Comparison of ENCODE assay signal across 8 mouse cellular contexts in the genomic region with DNA sequence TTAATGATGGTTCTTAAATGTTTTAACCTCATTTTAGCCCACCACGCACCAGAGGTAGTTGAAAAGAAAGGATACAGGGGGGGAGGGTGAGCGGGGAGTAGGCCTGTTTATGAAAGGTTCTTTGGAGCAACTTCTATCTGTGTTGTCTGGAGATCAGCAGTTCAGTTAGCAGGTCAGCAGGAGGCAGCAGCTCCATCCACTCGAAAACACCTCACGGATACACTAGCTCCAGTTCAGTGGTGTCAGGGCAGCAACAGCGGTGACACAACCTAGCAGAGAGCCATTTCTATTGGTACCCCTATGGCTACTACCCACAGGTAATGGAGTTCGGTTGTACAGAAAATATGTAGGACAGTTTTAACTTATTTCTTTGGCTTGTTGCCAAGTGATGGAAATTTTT. TPM values are rescaled to one million over a fixed set of nuclear protein-coding genes. Genes with fewer than 3 reads are reported as not detected.
DNase-seq lines count a peak whose midpoint lies in the region; ATAC-seq lines count a peak whose summit lies in the region.

No protein-coding gene starts in this region.

- H3K9ac ChIP-seq in hindbrain, embryonic 13.5 days: no peak overlapping the region
- no peak overlapping the region for H3K9ac ChIP-seq in hindbrain, embryonic 14.5 days

- peak; percentile 55 for ATAC-seq in hindbrain, embryonic 13.5 days (ENCODE audit: low FRiP score)
- no peak; the same call in 1 of the 2 replicates for ATAC-seq in hindbrain, embryonic 14.5 days (ENCODE audit: low FRiP score)
- peak; percentile 89 for ATAC-seq in CD4-positive, CD25-positive, alpha-beta regulatory T cell, adult 4 months
- ATAC-seq in megakaryocyte, adult 5-6 weeks (ENCODE audit: poor library complexity, severe bottlenecking): peak; percentile 96

- H3K36me3 ChIP-seq in hindbrain, embryonic 13.5 days: peaks cover 31% of the 10 kb centered on the region
- peaks cover 25% of the 10 kb centered on the region for H3K36me3 ChIP-seq in hindbrain, embryonic 14.5 days (replicated peaks; ENCODE audit: control insufficient read depth, insufficient read depth)

- no peaks in the 10 kb centered on the region for H3K27me3 ChIP-seq in hindbrain, embryonic 13.5 days
- H3K27me3 ChIP-seq in hindbrain, embryonic 14.5 days (ENCODE audit: control insufficient read depth, insufficient read depth, low read length): no peaks in the 10 kb centered on the region

- H3K4me1 ChIP-seq in hindbrain, embryonic 13.5 days (replicated peaks): peaks cover 6% of the 10 kb centered on the region
- peaks cover 1% of the 10 kb centered on the region; the same call in 1 of the 2 replicates for H3K4me1 ChIP-seq in hindbrain, embryonic 14.5 days (replicated peaks; ENCODE audit: control insufficient read depth, insufficient read depth, low read length)

- 50% methylated on average over 6 of the region's 6 CpGs for WGBS in hindbrain, embryonic 13.5 days
- 43% methylated on average over 6 of the region's 6 CpGs for WGBS in hindbrain, embryonic 14.5 days

- H3K27ac ChIP-seq in hindbrain, embryonic 13.5 days: no peak overlapping the region
- H3K27ac ChIP-seq in hindbrain, embryonic 14.5 days: no peak overlapping the region

- H3K4me3 ChIP-seq in hindbrain, embryonic 13.5 days: no peak overlapping the region
- no peak overlapping the region for H3K4me3 ChIP-seq in hindbrain, embryonic 14.5 days (replicated peaks; ENCODE audit: low read length)

- no peak overlapping the region for H3K4me2 ChIP-seq in hindbrain, embryonic 13.5 days
- H3K4me2 ChIP-seq in hindbrain, embryonic 14.5 days (replicated peaks): no peak overlapping the region

- DNase-seq in hindbrain, embryonic 14.5 days (ENCODE audit: low spot score): no peak
- peak; percentile 75 for DNase-seq in T-cell, adult 2 months (ENCODE audit: low spot score)
- DNase-seq in heart, postnatal 4 days: peak; percentile 59
- no peak for DNase-seq in frontal cortex, postnatal 36 days (ENCODE audit: low spot score in 2 of 2)
- no peak for DNase-seq in ovary, postnatal 36 days (ENCODE audit: low spot score)

- no peaks in the 10 kb centered on the region for H3K9me3 ChIP-seq in hindbrain, embryonic 13.5 days
- no peaks in the 10 kb centered on the region for H3K9me3 ChIP-seq in hindbrain, embryonic 14.5 days (ENCODE audit: control insufficient read depth, low read length)

RNA-seq across cellular contexts. Expression of a gene that starts 6.0 kb away (rescaled TPM):
- 17.7 and 18.2 TPM in 2 replicates for polyA plus RNA-seq in hindbrain, embryonic 13.5 days (2015; fragmentation: Nextera tagmentation; extraction: Ambion mirVana)
- polyA plus RNA-seq in hindbrain, embryonic 14.5 days (2014; fragmentation: Nextera tagmentation; extraction: Ambion mirVana): 15.4 and 15.6 TPM in 2 replicates
- 1 to 10 TPM; 3.4 to 4.3 TPM for polyA plus RNA-seq in CD4-positive, CD25-positive, alpha-beta regulatory T cell, adult 4 months (2017; shearing (Covaris generic))
- 1 to 10 TPM; 5.8 to 6.3 TPM for total RNA-seq in heart, postnatal 4 days (2021)
- total RNA-seq in megakaryocyte, adult 5-6 weeks (2015): 2.1 and 2.4 TPM in 2 replicates
- 2.7 and 4.7 TPM in 2 replicates for total RNA-seq in megakaryocyte, adult 5-6 weeks (2017)

RNA-seq across cellular contexts. Expression of a gene that starts 29.3 kb away (rescaled TPM):
- 28.2 and 28.3 TPM in 2 replicates for polyA plus RNA-seq in hindbrain, embryonic 13.5 days (2015; fragmentation: Nextera tagmentation; extraction: Ambion mirVana)
- polyA plus RNA-seq in hindbrain, embryonic 14.5 days (2014; fragmentation: Nextera tagmentation; extraction: Ambion mirVana): 20.3 and 21.4 TPM in 2 replicates
- under 1 TPM in 1 of 2 experiments, not detected in 1; 0.38 TPM for polyA plus RNA-seq in CD4-positive, CD25-positive, alpha-beta regulatory T cell, adult 4 months (2017; shearing (Covaris generic))
- 10 to 100 TPM in 1 of 2 experiments, 1 to 10 TPM in 1; 9.3 to 10.3 TPM for total RNA-seq in heart, postnatal 4 days (2021)
- not detected in 2 replicates for total RNA-seq in megakaryocyte, adult 5-6 weeks (2015)
- total RNA-seq in megakaryocyte, adult 5-6 weeks (2017): 0.18 TPM in 1 of 2 replicates, not detected in the other

RNA-seq across cellular contexts. Expression of a gene that starts 30.6 kb away (rescaled TPM):
- 0.13 and 0.22 TPM in 2 replicates for polyA plus RNA-seq in hindbrain, embryonic 13.5 days (2015; fragmentation: Nextera tagmentation; extraction: Ambion mirVana)
- 0.25 and 0.27 TPM in 2 replicates for polyA plus RNA-seq in hindbrain, embryonic 14.5 days (2014; fragmentation: Nextera tagmentation; extraction: Ambion mirVana)
- 1 to 10 TPM; 2.2 to 2.9 TPM for polyA plus RNA-seq in CD4-positive, CD25-positive, alpha-beta regulatory T cell, adult 4 months (2017; shearing (Covaris generic))
- not detected for total RNA-seq in heart, postnatal 4 days (2021)
- total RNA-seq in megakaryocyte, adult 5-6 weeks (2015): not detected in 2 replicates
- not detected in 2 replicates for total RNA-seq in megakaryocyte, adult 5-6 weeks (2017)

Comparison
In these comparisons a context has a peak if more than half of its experiments do, and no peak if none do; other contexts are left out.
1. DNase-seq: peak in T-cell, adult 2 months (single experiment) and heart, postnatal 4 days (single experiment); none in hindbrain, embryonic 14.5 days (single experiment), frontal cortex, postnatal 36 days (0 of 2) and ovary, postnatal 36 days (single experiment).
2. RNA of a gene that starts 29.3 kb away (polyA plus RNA-seq): 28.2 to 28.3 TPM in hindbrain, embryonic 13.5 days and 20.3 to 21.4 TPM in hindbrain, embryonic 14.5 days; 0.38 TPM in CD4-positive, CD25-positive, alpha-beta regulatory T cell, adult 4 months; every median in the first group is over 10 times any median in the second.